Mouse (Mus musculus) hindbrain, embryonic 13.5 days (tissue): ENCODE measurements around the gene Kif26a. TPM values are rescaled to one million over a fixed set of nuclear protein-coding genes. Genes with fewer than 3 reads are reported as not detected.
A peak's percentile ranks its signal among the peaks of the same experiment; 100 is the strongest.

Experiments
- ATAC-seq: fragments of 200-750 bp; cut with Nextera tagmentation; 2 replicates; pipeline ENCODE4 v1.8.0; 2017; ENCODE audit warnings: moderate TSS enrichment; ENCODE audit not compliant: low FRiP score
- H3K27ac ChIP-seq: fragments of 300-500 bp; sonication (generic); 2 replicates; pipeline ENCODE4 v1.5.1; 2015; ENCODE audit warnings: inconsistent platforms, mild to moderate bottlenecking, moderate library complexity
- H3K27me3 ChIP-seq: fragments of 300-500 bp; sonication (generic); 2 replicates; pipeline ENCODE4 v1.6.1; 2015; ENCODE audit warnings: mild to moderate bottlenecking, inconsistent platforms
- H3K36me3 ChIP-seq: fragments of 300-500 bp; sonication (generic); 2 replicates; pipeline ENCODE4 v1.6.1; 2015; ENCODE audit warnings: mild to moderate bottlenecking, inconsistent platforms
- H3K4me1 ChIP-seq: fragments of 300-500 bp; sonication (generic); replicated peaks from 2 replicates; pipeline ENCODE4 v1.6.1; 2015; ENCODE audit warnings: inconsistent platforms
- H3K4me2 ChIP-seq: fragments of 300-500 bp; sonication (generic); 2 replicates; pipeline ENCODE4 v1.6.1; 2015; ENCODE audit warnings: inconsistent platforms, mild to moderate bottlenecking, moderate library complexity
- H3K4me3 ChIP-seq: fragments of 300-500 bp; sonication (generic); 2 replicates; pipeline ENCODE4 v1.5.1; 2015; ENCODE audit warnings: mild to moderate bottlenecking, inconsistent platforms
- H3K9ac ChIP-seq: fragments of 300-500 bp; sonication (generic); 2 replicates; pipeline ENCODE4 v1.6.1; 2015; ENCODE audit warnings: mild to moderate bottlenecking, inconsistent platforms
- H3K9me3 ChIP-seq: fragments of 300-500 bp; sonication (generic); 2 replicates; pipeline ENCODE4 v1.6.1; 2016; ENCODE audit warnings: inconsistent platforms
- whole genome bisulfite sequencing: fragments of 180-500 bp; shearing (Covaris S2); methylation state at CpG from one replicate; pipeline ENCODE4 v1.1.7; 2015; 5-methylcytosine and 5-hydroxymethylcytosine counted together
- polyA plus RNA-seq: library from polyadenylated mRNA; unstranded; fragments of >200 nt; fragmentation: Nextera tagmentation; extraction: Ambion mirVana; gene quantifications from 2 replicates; pipeline ENCODE4 v1.2.1, GENCODE M21; 2015

The Kif26a gene
- polyA plus RNA-seq, 1 experiment from 2014 or later: 3.8 TPM

GRCm38 (mm10) chr12:112112686-112113396, 33.2 kb upstream of the Kif26a start:
- H3K9me3 ChIP-seq: no peaks in the 10 kb centered on the region
- 0 out of 2 replicates have a peak, but pooled peaks cover 6% of the 10 kb centered on the region for H3K4me1 ChIP-seq
- no peak overlapping the region for H3K4me3 ChIP-seq
- peak; percentile 33; the same call in 1 of the 2 replicates for ATAC-seq
- WGBS: 18% methylated on average over 13 of the region's 13 CpGs
- H3K27me3 ChIP-seq: peaks cover 69% of the 10 kb centered on the region
- no peaks in the 10 kb centered on the region for H3K36me3 ChIP-seq
- H3K9ac ChIP-seq: no peak overlapping the region
- no peak overlapping the region for H3K4me2 ChIP-seq
- no peak overlapping the region for H3K27ac ChIP-seq

DNA sequence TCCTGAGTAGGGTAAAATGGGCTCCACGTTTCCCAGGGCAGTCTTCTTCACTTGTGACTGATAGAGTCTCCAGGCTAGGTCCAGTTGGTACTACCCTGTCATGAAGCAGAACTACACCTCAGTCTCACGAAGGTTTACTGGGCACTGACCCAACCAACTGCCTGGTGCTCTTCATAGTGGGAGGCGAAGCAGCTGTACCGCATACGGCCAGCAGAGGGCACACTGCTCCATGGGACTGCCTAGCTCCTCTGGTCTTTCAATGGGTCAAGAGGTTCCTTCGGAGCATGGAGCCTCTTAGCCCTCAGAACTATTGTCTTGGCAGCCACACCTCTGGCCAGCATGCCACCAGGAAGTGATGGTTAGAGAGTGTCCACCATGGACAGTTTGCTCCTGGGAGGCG, 32.3 kb upstream of the Kif26a start:
- Histone ChIP-seq H3K4me2 (no peak overlapping the region), H3K9me3 (no peaks in the 10 kb centered on the region), H3K4me3 (no peak overlapping the region), H3K36me3 (no peaks in the 10 kb centered on the region), H3K4me1 (0 out of 2 replicates have a peak, but pooled peaks cover 6% of the 10 kb centered on the region), H3K9ac (no peak overlapping the region), H3K27me3 (peaks cover 60% of the 10 kb centered on the region), H3K27ac (no peak overlapping the region)
- 13% methylated on average over 7 of the region's 7 CpGs for WGBS
- peak; percentile 25; the same call in 1 of the 2 replicates for ATAC-seq

GRCm38 (mm10) chr12:112117006-112117405, 29.0 kb upstream of the Kif26a start:
- Histone ChIP-seq H3K4me2 (no peak overlapping the region), H3K36me3 (no peaks in the 10 kb centered on the region), H3K9ac (no peak overlapping the region), H3K27ac (no peak overlapping the region), H3K9me3 (no peaks in the 10 kb centered on the region), H3K4me3 (no peak overlapping the region), H3K27me3 (peaks cover 44% of the 10 kb centered on the region), H3K4me1 (0 out of 2 replicates have a peak, but pooled peaks cover 6% of the 10 kb centered on the region)
- WGBS: 82% methylated on average over 5 of the region's 5 CpGs
- no peak for ATAC-seq

GRCm38 (mm10) chr12:112117649-112118048, 28.4 kb upstream of the Kif26a start:
- no peaks in the 10 kb centered on the region for H3K9me3 ChIP-seq
- H3K27me3 ChIP-seq: peaks cover 39% of the 10 kb centered on the region
- 85% methylated on average over 7 of the region's 7 CpGs for WGBS
- H3K4me2 ChIP-seq: no peak overlapping the region
- H3K4me3 ChIP-seq: no peak overlapping the region
- H3K36me3 ChIP-seq: no peaks in the 10 kb centered on the region
- 0 out of 2 replicates have a peak, but pooled peaks cover 6% of the 10 kb centered on the region for H3K4me1 ChIP-seq
- no peak overlapping the region for H3K9ac ChIP-seq
- H3K27ac ChIP-seq: no peak overlapping the region
- ATAC-seq: no peak

DNA sequence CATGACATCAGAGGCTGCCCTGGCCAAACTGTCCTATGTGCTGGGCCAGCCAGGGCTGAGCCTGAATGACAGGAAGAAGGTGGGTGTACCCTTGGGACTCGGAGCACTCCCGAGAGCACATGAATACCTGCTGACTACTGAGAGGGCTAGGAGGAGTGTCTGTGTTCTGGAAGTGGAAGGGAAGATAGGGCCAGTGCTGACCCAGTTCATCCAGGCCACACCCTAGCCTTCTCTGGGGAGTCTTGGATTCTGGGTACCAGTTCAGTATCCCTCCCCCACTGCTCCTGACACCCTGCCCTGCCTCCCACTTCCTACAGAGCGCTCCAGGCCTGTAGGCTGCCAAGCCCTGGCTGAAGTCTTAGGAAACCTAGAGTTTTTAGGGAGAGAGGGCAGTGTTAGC, 24.8 kb upstream of the Kif26a start:
- Histone ChIP-seq H3K27me3 (peaks cover 33% of the 10 kb centered on the region; the same call in 1 of the 2 replicates), H3K4me2 (no peak overlapping the region), H3K27ac (no peak overlapping the region), H3K4me1 (no peaks in the 10 kb centered on the region), H3K9ac (no peak overlapping the region), H3K9me3 (no peaks in the 10 kb centered on the region), H3K4me3 (no peak overlapping the region), H3K36me3 (no peaks in the 10 kb centered on the region)
- WGBS: 88% methylated on average over 3 of the region's 3 CpGs
- ATAC-seq: no peak

- H3K4me1 ChIP-seq: peaks cover 22% of the 10 kb centered on the region
- H3K4me2 ChIP-seq: no peak overlapping the region
- no peak for ATAC-seq
- peaks cover 63% of the 10 kb centered on the region for H3K27me3 ChIP-seq
- H3K4me3 ChIP-seq: no peak overlapping the region
- H3K27ac ChIP-seq: no peak overlapping the region
- H3K36me3 ChIP-seq: no peaks in the 10 kb centered on the region
- no peaks in the 10 kb centered on the region for H3K9me3 ChIP-seq
- H3K9ac ChIP-seq: no peak overlapping the region
- 87% methylated on average over 14 of the region's 14 CpGs for WGBS
Observed at GRCm38 (mm10) chr12:112125903-112126302, 20.1 kb upstream of the Kif26a start.

- Histone ChIP-seq H3K4me1 (peaks cover 24% of the 10 kb centered on the region), H3K9ac (no peak overlapping the region), H3K36me3 (no peaks in the 10 kb centered on the region), H3K4me3 (no peak overlapping the region), H3K4me2 (no peak overlapping the region), H3K9me3 (no peaks in the 10 kb centered on the region), H3K27me3 (peaks cover 70% of the 10 kb centered on the region), H3K27ac (no peak overlapping the region)
- no peak for ATAC-seq
- 63% methylated on average over 14 of the region's 14 CpGs for WGBS
Observed at GRCm38 (mm10) chr12:112126931-112127635, 18.9 kb upstream of the Kif26a start.

DNA sequence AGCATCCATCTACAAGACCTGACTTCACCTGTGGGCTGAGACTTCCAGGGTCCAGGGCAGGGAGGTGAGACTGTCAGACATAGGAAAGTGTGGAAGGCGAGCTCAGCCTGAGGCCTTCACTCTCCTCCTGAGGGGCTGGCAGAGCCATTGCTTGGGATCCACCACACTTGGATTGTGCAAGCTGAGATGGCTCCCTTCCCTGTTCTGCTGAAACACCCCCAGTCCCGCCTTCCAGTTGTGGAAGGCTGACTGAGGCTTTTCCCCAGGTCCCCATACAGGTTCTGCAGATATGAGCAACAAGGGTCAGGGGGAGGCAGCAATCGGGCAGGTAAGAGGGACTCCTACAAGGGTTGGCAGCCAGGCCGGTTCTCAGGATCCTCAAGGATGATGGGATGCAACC, 17.5 kb upstream of the Kif26a start:
- no peak overlapping the region for H3K4me3 ChIP-seq
- H3K4me2 ChIP-seq: no peak overlapping the region
- ATAC-seq: no peak
- peaks cover 78% of the 10 kb centered on the region for H3K27me3 ChIP-seq
- H3K9me3 ChIP-seq: no peaks in the 10 kb centered on the region
- peaks cover 24% of the 10 kb centered on the region for H3K4me1 ChIP-seq
- 82% methylated on average over 4 of the region's 4 CpGs for WGBS
- H3K27ac ChIP-seq: no peak overlapping the region
- H3K36me3 ChIP-seq: no peaks in the 10 kb centered on the region
- H3K9ac ChIP-seq: no peak overlapping the region

DNA sequence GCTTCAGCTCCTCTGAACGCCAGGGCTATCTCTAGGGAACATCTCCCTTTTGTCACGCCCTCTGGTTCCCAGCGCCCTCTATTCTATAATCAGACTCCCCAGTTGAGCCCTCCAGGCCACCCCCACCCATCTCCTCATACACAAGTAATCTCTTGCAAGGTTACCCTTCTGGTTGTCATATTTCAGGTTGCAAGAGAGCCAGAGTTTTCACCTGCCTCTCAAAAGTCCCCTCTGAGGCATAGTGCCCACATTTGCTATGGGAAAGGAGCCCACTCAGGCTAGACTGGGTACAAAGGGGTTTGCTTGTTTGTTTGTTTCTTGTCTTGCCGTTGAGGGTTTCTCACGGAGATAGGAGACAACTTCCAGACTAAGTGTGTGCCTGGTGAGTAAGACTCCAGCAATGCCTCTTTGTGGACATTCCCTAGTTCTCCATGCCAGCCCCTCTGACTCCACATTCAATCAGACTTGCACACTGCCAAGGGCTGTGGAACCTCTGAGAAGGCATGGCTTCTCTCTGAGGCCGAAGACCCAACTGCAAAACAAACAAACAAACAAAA, 16.6 kb upstream of the Kif26a start:
- Histone ChIP-seq H3K9me3 (no peaks in the 10 kb centered on the region), H3K4me3 (no peak overlapping the region), H3K4me2 (no peak overlapping the region), H3K27me3 (peaks cover 81% of the 10 kb centered on the region), H3K36me3 (no peaks in the 10 kb centered on the region), H3K9ac (no peak overlapping the region), H3K4me1 (peaks cover 24% of the 10 kb centered on the region), H3K27ac (no peak overlapping the region)
- 58% methylated on average over 6 of the region's 6 CpGs for WGBS
- ATAC-seq: no peak

DNA sequence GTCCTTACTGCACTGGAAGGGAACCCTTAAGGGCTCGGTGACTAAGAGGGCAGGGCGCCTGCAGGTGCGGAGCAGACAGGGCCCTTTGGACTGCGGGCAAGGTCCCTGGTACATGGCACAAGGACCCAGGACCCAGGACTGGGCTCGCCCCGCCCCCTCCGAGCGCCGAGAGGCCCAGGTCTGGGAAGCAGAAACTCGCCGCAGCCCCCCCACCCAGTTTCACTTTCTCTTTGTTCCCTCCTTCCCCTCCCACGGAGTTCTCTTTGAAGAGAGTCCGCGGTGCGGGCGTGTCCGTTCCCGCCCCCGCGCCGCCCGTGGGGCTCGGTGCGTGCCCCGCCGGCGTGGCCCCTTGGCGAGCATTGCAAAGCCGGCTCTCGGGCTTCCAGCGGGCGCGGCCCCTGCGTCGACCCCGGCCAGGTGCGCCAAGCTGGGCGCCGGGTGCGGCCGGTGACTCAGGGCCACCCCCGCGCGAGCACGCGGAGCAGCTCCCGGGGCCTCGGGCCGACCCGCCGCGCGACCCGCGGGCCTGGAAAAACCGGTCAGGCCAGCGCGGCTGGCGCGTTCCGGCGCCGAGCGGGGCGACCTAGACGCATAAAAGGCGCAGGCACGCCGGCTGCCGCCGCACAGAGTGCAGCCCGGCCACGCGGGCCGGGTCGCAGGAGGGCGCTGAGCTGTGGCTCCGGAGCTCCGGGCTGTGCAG, 15.7 kb upstream of the Kif26a start:
- H3K4me2 ChIP-seq: peak overlapping the region; percentile 91
- H3K36me3 ChIP-seq: no peaks in the 10 kb centered on the region
- H3K27me3 ChIP-seq: peaks cover 84% of the 10 kb centered on the region
- H3K27ac ChIP-seq: no peak overlapping the region
- H3K4me1 ChIP-seq: peaks cover 24% of the 10 kb centered on the region
- ATAC-seq: peak; percentile 47; the same call in 1 of the 2 replicates
- 1% methylated on average over 60 of the region's 79 CpGs for WGBS
- no peaks in the 10 kb centered on the region for H3K9me3 ChIP-seq
- H3K4me3 ChIP-seq: peak overlapping the region; percentile 58
- H3K9ac ChIP-seq: peak overlapping the region; percentile 76

DNA sequence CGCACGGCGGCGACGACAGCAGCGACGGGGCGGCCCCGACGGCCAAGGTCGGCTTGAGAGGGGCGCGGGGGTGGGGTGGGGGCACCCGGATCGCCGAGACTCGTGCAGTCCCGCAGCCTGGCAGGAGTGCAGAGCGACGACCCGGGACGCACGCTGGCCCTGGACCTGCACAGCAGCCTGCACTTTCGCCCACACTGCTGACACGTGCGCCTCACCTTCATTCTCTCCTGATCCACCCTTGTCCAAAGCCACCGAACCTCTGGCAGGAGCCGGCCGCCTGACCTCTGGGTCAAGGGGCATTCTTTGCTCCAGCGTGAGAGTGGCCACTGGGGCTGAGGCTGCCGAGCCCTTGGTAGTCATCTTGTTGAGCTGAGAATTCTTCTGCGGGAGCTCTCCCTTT, 15.1 kb upstream of the Kif26a start:
- Histone ChIP-seq H3K27ac (no peak overlapping the region), H3K9me3 (no peaks in the 10 kb centered on the region), H3K36me3 (no peaks in the 10 kb centered on the region), H3K4me1 (peaks cover 24% of the 10 kb centered on the region), H3K4me3 (peak overlapping the region; percentile 58), H3K9ac (peak overlapping the region; percentile 76; the same call in 1 of the 2 replicates), H3K27me3 (peaks cover 87% of the 10 kb centered on the region), H3K4me2 (peak overlapping the region; percentile 91)
- ATAC-seq: no peak
- 11% methylated on average over 30 of the region's 32 CpGs for WGBS

- H3K4me3 ChIP-seq: no peak overlapping the region
- no peaks in the 10 kb centered on the region for H3K36me3 ChIP-seq
- WGBS: 12% methylated on average over 5 of the region's 5 CpGs
- ATAC-seq: no peak
- H3K9ac ChIP-seq: no peak overlapping the region
- peaks cover 27% of the 10 kb centered on the region for H3K4me1 ChIP-seq
- peaks cover 76% of the 10 kb centered on the region for H3K27me3 ChIP-seq
- H3K9me3 ChIP-seq: no peaks in the 10 kb centered on the region
- no peak overlapping the region for H3K27ac ChIP-seq
- no peak overlapping the region for H3K4me2 ChIP-seq
Observed at GRCm38 (mm10) chr12:112140231-112140630, 5.8 kb upstream of the Kif26a start.
